Mouse (Mus musculus): ENCODE data around the gene Tspan14. TPM values are rescaled to one million over a fixed set of nuclear protein-coding genes. Genes with fewer than 3 reads are reported as not detected.

Gene Tspan14
- polyA plus RNA-seq, 1 experiment: 94.2 TPM

DNA sequence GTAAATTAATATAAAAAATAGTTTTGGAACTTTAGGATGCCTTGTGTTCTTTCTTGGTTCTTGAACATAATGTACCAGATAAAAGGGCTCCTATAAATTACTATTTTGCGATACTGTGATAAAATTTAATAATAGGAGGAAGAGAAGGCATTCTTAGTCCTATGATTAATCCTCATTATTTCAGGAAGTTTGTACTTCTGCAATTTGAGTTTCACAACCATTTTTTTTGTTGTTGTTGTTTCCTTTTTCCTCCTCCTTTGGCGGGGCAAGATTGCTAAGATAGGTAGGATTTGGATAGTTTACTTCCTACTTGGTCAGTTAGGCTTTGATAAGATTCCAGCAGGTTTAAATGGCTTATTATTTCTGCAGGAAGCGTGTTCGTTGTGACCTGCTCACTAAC, 19.0 kb upstream of the Tspan14 start:
- no peak for TF ChIP-seq CTCF (IDR thresholded peaks at IDR 0.05; ENCODE audit: insufficient read depth, low read length)
- no peak for DNase-seq
- 56% methylated on average over 4 of the region's 4 CpGs for WGBS

DNA sequence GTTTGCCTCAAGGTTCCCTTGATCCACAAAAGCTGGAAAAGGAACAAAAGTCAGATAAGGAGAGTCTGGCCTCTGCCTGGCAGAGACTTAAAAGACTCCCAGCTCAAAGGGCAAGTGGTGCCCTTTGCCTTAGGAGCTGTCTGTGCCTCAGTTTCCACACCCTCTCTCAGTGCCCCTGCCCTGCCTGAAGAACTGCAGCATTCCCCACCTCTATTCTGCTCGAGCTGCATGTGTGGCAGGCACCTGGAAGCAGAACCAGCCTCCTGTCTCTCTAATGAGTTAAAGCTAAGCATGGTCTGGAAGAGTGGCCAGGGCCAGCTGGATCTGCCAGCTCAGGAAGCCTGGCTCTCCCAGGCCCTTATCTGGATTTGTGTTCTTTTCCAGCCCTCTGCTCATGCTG, 13.1 kb upstream of the Tspan14 start:
- no peak for DNase-seq
- WGBS: 72% methylated on average over 1 of the region's 1 CpGs
- no peak for TF ChIP-seq POLR2A (IDR thresholded peaks at IDR 0.05; ENCODE audit: borderline replicate concordance, extremely low read depth, low read depth, low read length)
- no peak for TF ChIP-seq CTCF (IDR thresholded peaks at IDR 0.05; ENCODE audit: insufficient read depth, low read length)
- Histone ChIP-seq H3K4me1 (ENCODE audit: control insufficient read depth, insufficient read depth, low read length) (no peaks in the 10 kb centered on the region), H3K4me3 (replicated peaks; ENCODE audit: extremely low read depth, low read depth, low read length) (no peak overlapping the region)

More for the DNA sequence above, 19.0 kb upstream of the Tspan14 start:
- H3K4me1 ChIP-seq (ENCODE audit: control insufficient read depth, insufficient read depth, low read length): no peaks in the 10 kb centered on the region
- H3K4me3 ChIP-seq (replicated peaks; ENCODE audit: extremely low read depth, low read depth, low read length): no peak overlapping the region

DNA sequence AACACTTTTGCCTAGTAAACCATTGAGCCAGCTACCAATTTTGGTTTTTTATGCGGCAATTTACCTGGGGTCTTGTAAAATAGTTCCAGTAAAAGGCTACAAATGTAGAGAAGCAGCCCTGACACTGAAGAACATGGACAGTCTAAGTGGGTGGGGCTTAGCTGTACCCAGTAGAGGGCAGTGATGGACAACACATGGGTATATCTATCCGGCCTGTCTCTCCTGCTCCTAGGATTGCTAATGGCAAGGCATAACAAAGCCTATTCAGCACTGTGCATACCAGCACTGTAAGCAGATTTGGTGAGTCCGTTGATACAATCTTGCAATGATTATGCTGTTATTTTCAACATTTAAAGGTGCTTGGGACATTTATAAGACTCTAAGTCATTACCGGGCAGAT, 12.4 kb upstream of the Tspan14 start:
- Histone ChIP-seq H3K4me1 (ENCODE audit: control insufficient read depth, insufficient read depth, low read length) (no peaks in the 10 kb centered on the region), H3K4me3 (replicated peaks; ENCODE audit: extremely low read depth, low read depth, low read length) (no peak overlapping the region)
- no peak for DNase-seq
- peak; percentile 62 for TF ChIP-seq CTCF (IDR thresholded peaks at IDR 0.05; ENCODE audit: insufficient read depth, low read length)
- TF ChIP-seq POLR2A (IDR thresholded peaks at IDR 0.05; ENCODE audit: borderline replicate concordance, extremely low read depth, low read depth, low read length): no peak
- WGBS: 51% methylated on average over 4 of the region's 4 CpGs

- 75% methylated on average over 6 of the region's 6 CpGs for WGBS
- Histone ChIP-seq H3K4me1 (ENCODE audit: control insufficient read depth, insufficient read depth, low read length) (no peaks in the 10 kb centered on the region), H3K4me3 (replicated peaks; ENCODE audit: extremely low read depth, low read depth, low read length) (no peak overlapping the region)
- DNase-seq: peak; percentile 59
- TF ChIP-seq POLR2A (IDR thresholded peaks at IDR 0.05; ENCODE audit: borderline replicate concordance, extremely low read depth, low read depth, low read length): no peak
- TF ChIP-seq CTCF (IDR thresholded peaks at IDR 0.05; ENCODE audit: insufficient read depth, low read length): no peak
Measured at GRCm38 (mm10) chr14:40975127-40975721, 8.6 kb upstream of the Tspan14 start.

- 84% methylated on average over 2 of the region's 2 CpGs for WGBS
- Histone ChIP-seq H3K4me3 (replicated peaks; ENCODE audit: extremely low read depth, low read depth, low read length) (no peak overlapping the region), H3K4me1 (ENCODE audit: control insufficient read depth, insufficient read depth, low read length) (peaks cover 13% of the 10 kb centered on the region)
- DNase-seq: no peak
- no peak for TF ChIP-seq POLR2A (IDR thresholded peaks at IDR 0.05; ENCODE audit: borderline replicate concordance, extremely low read depth, low read depth, low read length)
- TF ChIP-seq CTCF (IDR thresholded peaks at IDR 0.05; ENCODE audit: insufficient read depth, low read length): no peak
Measured at GRCm38 (mm10) chr14:40968051-40968450, 1.4 kb upstream of the Tspan14 start.

- DNase-seq: no peak
- 10% methylated on average over 6 of the region's 6 CpGs for WGBS
- TF ChIP-seq CTCF (IDR thresholded peaks at IDR 0.05; ENCODE audit: insufficient read depth, low read length) (no peak), POLR2A (IDR thresholded peaks at IDR 0.05; ENCODE audit: borderline replicate concordance, extremely low read depth, low read depth, low read length) (no peak)
Measured at GRCm38 (mm10) chr14:40967598-40967900, 942 bp upstream of the Tspan14 start.

GRCm38 (mm10) chr14:40966862-40967597, 423 bp upstream of the Tspan14 start:
- peaks cover 22% of the 10 kb centered on the region for H3K4me1 ChIP-seq (ENCODE audit: control insufficient read depth, insufficient read depth, low read length)
- TF ChIP-seq CTCF (IDR thresholded peaks at IDR 0.05; ENCODE audit: insufficient read depth, low read length) (no peak), POLR2A (IDR thresholded peaks at IDR 0.05; ENCODE audit: borderline replicate concordance, extremely low read depth, low read depth, low read length) (peak; percentile 53; the same call in 1 of the 2 replicates)
- WGBS: under 1% methylated on average over 55 of the region's 62 CpGs
- peak overlapping the region; percentile 86 for H3K4me3 ChIP-seq (replicated peaks; ENCODE audit: extremely low read depth, low read depth, low read length)
- DNase-seq: peak; percentile 99

More at GRCm38 (mm10) chr14:40967598-40967900, 942 bp upstream of the Tspan14 start:
- Histone ChIP-seq H3K4me1 (ENCODE audit: control insufficient read depth, insufficient read depth, low read length) (peaks cover 18% of the 10 kb centered on the region), H3K4me3 (replicated peaks; ENCODE audit: extremely low read depth, low read depth, low read length) (peak overlapping the region; percentile 81)

DNA sequence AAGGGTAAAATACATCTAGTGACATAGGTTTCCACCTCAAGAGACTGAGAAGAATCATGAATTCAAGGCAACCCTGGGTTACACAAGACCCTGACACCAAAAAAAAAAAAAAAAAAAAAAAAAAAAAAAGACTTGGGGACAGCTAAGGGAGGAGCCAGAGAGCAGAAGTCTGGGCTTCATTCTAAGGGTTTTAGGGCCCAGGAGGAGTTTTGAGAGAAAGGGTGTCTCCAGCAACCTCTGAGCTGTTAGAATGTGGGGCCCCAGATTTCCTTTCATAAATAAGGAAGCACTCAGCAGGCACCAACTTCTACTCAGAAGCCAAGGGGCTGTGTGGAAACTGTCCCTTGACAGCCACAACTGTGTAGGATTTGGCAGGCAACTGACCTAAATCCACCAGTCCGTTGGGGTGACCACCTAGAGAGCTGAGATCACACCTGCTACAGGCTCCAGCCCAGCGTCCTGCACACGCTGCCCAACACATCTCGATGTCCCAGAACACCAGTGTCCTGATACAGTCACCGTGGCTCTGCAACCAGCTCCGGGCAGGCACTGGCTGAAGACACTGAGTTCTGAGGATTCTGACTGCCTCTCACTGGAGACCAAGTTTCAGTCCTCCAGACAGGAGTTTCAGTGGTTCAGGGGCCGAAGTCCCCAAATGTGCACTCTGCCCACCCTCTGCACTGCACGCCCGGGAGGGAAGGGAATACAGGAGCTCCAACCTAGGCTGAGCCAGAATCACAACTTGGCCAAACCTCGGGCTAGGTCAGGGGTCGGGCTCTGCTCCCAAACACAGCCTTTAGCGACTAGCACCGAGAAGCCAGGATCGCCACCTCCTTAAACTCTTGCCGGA, 875 bp downstream of the Tspan14 start:
- H3K4me3 ChIP-seq (replicated peaks; ENCODE audit: extremely low read depth, low read depth, low read length): peak overlapping the region; percentile 86
- DNase-seq: peak; percentile 54
- no peak for TF ChIP-seq POLR2A (IDR thresholded peaks at IDR 0.05; ENCODE audit: borderline replicate concordance, extremely low read depth, low read depth, low read length)
- TF ChIP-seq CTCF (IDR thresholded peaks at IDR 0.05; ENCODE audit: insufficient read depth, low read length): no peak
- WGBS: under 1% methylated on average over 15 of the region's 15 CpGs
- H3K4me1 ChIP-seq (ENCODE audit: control insufficient read depth, insufficient read depth, low read length): peaks cover 22% of the 10 kb centered on the region

GRCm38 (mm10) chr14:40964881-40965280, 1.7 kb downstream of the Tspan14 start:
- Histone ChIP-seq H3K4me3 (replicated peaks; ENCODE audit: extremely low read depth, low read depth, low read length) (no peak overlapping the region), H3K4me1 (ENCODE audit: control insufficient read depth, insufficient read depth, low read length) (peaks cover 26% of the 10 kb centered on the region)
- DNase-seq: no peak
- TF ChIP-seq POLR2A (IDR thresholded peaks at IDR 0.05; ENCODE audit: borderline replicate concordance, extremely low read depth, low read depth, low read length) (no peak), CTCF (IDR thresholded peaks at IDR 0.05; ENCODE audit: insufficient read depth, low read length) (no peak)

All from lung, adult 2 months (tissue).